Mouse (Mus musculus): ENCODE results near the gene Fam172a.

DNA sequence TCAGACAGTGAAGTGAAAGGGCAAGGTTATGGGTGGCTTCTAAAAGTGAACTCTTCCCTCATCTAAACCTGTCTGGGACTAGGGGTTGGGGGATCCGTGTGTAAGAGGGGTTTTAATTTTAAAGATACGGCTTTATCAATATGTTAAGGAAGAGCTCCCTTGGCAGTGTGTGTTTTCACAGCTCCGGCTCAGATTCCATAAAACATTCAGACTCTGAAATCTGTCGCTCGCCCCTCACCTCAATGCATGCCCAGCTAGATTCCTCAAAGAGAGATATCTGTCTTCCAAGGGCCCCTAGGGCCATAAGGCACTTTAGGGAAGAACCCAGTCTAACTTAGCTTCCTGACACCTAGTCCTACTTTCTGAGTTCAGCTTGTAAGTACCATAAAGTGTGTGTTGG is 486.0 kb downstream of the Fam172a start:
- TF ChIP-seq CTCF (IDR thresholded peaks at IDR 0.05): no peak
- TF ChIP-seq EP300 (IDR thresholded peaks at IDR 0.05; ENCODE audit: insufficient read depth, low read depth, low read length): no peak

All from heart, adult 2 months (tissue).